Mouse (Mus musculus) megakaryocyte, embryonic 14.5 days (primary cell): ENCODE results near the gene Sntb2.

Experiments
- FLI1 ChIP-seq: IDR thresholded peaks from 2 replicates; pipeline ENCODE4 v1.6.1; 2012; ENCODE audit warnings: low read length, inconsistent platforms, mixed read lengths
- GATA1 ChIP-seq: IDR thresholded peaks from 3 replicates; pipeline ENCODE4 v1.6.1; 2012; ENCODE audit warnings: mixed read lengths, low read length, inconsistent platforms, borderline replicate concordance

GRCm38 (mm10) chr8:107065511-107066496 lies 130.3 kb downstream of the Sntb2 start, which contains the start of gene Tmed6:
- TF ChIP-seq GATA1 (no peak), FLI1 (no peak)
